Mouse (Mus musculus) ovary, adult 18-20 months (tissue): Measurements from ENCODE around the gene Gucy2c.

Experiments used
- DNase-seq: peaks from one replicate; pipeline ENCODE4 v3.0.0; 2022; ENCODE audit warnings: low spot score, mixed read lengths

Gene Gucy2c

DNA sequence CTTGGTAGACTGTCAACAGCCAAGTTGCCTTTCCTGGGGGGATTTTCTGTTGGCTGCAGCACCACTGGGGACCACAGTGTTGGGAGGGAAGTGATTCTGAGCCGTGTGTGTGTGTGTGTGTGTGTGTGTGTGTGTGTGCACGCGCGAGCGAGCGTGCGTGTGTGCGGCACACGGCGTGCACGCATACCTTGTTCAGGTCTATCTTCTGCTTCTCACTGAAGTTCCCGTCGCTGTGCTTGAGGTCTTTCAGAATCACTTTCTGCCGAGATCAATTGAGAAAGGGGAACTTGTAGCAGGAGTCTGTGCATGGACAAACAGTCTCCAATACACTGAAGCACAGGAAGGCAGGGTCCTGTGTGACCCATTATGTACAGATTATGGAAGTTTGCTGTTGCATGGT lies 53.4 kb downstream of the Gucy2c start:
- no peak for DNase-seq

DNA sequence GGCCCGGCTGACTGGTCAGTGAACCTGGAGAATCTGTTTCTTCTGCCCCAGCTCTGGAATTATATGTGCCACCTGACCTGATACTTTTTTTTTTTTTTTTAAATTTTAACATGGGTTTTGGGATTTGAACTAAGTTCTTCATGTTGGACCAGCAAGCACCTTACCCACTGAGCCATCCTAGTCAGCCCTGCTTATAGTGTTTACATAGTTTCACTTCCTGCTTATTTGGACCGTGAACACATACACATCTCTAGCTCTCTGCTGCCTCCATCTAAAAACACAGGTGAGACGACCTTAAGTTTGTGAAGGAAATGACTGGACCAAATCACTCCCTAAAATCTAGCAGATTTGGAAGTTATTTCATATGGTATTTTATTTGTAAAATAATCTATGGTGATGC lies 58.4 kb downstream of the Gucy2c start:
- no peak for DNase-seq

DNA sequence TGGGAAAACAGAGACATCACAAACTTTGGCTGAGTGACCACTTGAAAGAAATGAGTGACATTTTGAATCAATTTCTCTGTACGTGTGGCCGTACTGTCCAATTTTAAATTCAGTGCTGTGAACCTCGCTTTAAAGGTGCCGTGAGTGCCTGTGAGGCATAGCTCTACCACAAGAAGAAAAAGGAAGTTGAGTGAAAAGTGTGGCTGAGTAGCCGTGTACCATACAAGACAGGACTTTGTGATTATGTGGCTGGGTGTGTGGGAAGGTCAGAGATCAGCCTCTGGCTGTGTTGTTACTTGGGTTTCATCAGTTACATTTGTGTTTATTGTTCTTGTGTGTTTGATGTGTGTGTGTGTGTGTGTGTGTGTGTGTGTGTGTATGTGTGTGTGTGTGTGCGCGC lies 59.0 kb downstream of the Gucy2c start:
- no peak for DNase-seq

DNA sequence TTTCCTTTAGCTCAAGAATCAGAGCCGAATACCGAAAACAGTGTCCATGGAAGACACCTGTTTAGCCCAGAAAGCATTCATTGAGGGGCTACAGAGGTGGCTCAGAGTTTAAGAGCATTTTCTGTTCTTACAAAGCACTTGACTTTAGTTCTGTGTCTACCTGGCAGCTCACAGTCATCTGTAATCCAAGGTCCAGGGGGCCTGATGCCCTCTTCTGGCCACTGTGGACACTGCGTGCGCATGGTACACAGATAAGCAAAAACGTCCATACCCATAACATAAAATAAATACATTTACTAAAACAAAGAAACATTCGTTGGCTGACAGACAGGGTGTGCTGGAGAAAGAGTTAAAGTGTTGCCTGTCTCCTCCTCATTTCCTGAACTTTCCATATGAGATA lies 59.6 kb downstream of the Gucy2c start:
- DNase-seq, result no peak

DNA sequence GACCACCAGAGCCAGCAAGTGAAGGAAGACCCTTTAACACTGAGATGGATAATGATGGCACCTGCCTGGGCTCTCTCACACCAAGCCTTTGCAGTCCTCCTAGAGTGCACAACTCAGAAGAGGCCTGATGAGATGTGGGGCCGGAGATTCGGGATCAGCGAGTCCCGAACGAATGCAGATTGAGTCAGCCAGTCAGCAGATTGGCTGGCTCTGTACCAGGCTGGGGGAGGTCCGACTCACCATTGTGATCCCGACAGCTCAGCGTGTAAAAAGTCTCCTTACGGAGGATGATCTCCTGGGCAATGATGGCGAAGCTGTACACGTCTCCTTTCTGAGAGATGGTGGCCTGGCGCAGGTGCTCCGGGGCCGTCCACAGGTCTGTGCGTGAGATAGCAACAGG lies 61.1 kb downstream of the Gucy2c start:
- DNase-seq, result no peak

DNA sequence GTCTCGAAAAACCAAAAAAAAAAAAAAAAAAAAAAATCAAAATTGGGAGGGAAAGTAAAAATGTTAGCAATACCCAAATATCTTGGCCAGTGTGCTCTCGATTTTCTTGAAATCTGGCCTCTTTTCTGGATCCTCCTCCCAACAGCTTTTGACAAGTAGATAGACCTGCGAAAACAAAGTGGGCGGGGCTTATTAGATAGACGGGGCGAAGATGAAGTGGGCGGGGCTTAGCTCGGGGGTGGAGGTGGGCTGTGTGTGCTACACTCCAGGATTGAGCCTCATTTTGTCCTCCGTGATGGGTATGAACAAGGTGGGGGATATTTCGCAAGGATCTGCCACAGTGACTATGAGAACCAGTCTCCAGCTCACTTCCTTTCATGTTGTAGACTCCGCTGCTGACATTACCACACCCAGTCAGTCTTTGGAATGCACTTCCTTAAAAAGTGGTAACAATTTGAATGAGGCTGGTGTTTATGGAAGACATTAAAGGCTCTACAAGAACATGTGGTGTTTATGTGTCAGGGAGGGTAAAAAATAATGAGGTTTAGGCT lies 65.6 kb downstream of the Gucy2c start:
- DNase-seq, result no peak

DNA sequence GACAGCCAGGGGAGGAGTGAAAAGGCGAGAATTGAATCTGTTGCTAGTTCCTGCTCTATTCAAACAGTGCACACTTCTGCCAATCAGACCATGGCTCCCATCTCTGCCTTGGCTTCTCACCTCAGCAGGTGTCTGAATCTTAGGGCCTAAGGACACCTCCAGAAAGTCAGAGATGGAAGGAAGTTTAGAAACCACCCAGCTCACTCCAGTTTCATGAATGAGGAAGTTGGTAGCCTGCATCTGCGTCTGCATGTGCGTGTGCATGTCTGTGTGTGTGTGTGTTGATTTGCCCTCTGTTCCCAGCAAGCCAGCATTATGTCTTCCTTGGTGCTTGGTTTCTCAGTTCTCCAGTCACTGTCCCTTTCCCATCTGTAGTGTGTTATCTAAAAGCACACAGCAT lies 67.5 kb downstream of the Gucy2c start:
- DNase-seq, result no peak

DNA sequence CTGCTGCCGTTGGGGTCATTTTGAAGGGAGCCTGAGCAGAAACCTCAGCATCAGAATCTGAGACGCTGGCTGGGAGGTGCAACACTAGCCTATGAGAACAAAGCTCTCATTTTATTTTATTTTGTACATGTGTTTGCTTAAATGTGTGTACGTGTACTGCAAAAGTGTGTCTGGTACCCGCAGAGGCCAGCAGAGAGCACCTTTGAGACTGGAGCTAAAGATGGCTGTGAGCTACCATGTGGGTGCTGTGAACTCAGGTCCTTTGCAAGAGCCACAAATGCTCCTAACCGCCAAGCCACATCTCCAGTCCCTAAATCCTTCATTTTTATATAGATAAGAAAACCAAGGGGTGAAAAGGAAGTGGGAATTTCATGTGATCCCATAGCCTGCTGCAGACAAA lies 71.2 kb downstream of the Gucy2c start:
- no peak for DNase-seq

DNA sequence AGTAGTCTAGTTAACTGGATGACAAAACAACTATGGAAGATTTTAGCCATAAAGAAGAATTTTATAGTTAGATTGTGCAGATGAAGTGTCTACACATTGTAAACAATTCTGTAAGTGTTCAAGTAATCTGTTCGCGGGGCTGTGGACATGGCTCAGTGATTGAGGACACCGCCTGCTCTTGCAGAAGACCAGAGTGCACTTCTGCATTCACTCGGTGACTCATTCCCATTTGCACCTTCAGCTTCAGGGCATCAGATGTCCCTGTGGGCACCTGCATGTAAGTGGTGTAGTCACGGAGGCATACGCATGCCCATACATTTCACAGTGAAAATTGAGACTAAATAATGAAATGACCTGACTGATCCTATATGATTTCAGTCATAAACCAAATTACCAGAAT lies 73.0 kb downstream of the Gucy2c start:
- no peak for DNase-seq

DNA sequence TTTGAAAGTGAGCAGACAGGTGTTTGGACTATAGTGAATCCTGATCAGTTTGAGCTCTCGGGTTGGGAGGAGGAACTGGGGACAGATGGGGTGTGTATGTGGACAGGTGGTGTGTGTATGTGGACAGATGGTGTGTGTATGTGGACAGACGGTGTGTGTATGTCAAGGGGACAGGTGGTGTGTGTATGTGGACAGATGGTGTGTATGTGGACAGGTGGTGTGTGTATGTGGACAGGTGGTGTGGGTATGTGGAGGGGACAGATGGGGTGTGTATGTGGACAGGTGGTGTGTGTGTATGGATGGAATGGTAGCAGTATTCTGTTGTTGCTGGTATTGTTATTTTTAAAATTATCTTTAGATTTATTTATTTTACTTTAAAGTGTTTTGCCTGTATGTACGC lies 79.7 kb downstream of the Gucy2c start:
- DNase-seq, result no peak

DNA sequence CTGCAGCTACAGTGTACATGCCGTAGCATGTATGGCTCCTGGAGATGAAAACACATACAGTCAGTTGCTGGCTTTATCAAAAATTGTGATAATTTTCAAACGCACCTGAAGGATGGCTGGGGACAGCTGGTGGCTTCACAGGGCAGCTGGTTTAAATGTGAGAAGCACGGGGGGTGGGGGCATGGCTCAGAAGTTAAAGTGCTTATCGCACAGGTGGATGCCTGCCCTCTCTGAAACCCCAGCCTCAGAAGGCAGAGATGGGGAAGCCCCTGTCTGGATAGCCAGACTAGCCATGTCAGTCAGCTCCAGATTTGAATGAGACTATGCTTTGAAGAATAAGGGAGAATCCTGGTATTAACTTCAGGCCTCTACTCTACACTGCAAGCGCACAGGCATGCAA lies 80.4 kb downstream of the Gucy2c start:
- no peak for DNase-seq

DNA sequence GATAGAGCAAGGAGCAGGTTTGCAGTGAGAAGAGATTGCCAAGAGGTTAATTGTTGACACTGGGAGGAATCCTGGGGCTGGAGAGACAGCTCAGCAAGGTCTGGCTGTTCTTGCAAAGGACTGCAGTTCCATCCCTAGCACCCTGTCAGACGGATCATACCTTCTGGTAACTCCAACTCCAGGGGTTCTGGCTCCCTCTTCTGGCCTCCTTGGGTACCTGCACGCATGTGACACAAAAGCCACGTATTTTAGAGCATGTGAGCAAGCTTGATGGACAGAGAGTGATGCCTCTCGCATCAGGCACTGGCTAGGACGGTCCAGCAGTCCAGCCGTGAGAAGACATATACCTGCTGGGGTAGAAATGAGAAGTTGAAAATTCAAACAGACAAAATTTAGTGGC lies 90.3 kb downstream of the Gucy2c start:
- DNase-seq, result no peak

DNA sequence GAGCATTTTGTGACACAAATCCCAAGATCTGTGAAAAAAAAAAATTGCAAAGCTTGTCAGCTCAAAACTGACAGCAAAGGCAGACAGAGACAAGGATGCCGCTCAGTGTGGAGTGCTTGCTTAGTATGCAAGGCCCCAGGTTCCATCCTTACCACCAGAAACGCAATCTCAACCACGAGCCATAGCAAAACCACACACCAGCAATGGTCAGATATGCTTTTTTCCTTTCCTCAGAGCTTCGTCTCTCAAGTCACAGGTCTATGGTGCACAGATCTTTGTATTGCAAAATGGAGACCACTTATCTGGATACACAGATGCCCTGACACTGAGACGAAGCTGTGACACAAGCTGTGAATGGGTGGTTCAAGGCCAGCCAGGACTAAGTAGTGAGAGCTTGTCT lies 91.0 kb downstream of the Gucy2c start:
- no peak for DNase-seq

DNA sequence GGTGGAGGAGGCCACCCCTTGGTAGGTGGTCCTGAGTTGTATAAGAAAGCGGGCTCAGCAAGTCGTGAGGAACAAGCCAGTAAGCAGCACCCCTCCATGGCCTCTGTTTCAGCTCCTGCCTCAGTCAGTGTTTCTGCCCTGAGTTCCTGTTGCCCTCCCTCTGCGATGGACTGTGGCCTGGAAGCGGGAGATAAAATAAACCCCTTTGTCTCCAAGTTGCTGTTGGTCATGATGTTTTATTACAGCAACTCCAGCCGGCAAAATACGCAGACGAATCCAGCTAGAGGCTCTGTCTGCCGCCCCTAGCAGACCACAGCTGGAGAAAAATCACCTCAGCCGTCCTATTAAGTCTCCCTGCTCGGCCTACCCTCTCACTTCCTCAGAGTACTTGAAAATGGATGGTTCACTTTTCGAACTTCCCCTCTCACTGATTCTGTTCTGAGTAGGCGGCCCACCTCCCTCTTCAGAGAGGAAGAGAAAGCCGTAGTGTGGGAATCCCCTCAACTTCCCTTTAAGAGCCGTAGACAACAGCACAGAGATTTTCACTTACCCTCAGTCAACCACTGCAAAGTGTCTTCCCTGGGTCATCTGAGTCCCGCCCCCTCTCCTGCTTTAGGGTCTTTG lies 91.7 kb downstream of the Gucy2c start:
- DNase-seq, result no peak

DNA sequence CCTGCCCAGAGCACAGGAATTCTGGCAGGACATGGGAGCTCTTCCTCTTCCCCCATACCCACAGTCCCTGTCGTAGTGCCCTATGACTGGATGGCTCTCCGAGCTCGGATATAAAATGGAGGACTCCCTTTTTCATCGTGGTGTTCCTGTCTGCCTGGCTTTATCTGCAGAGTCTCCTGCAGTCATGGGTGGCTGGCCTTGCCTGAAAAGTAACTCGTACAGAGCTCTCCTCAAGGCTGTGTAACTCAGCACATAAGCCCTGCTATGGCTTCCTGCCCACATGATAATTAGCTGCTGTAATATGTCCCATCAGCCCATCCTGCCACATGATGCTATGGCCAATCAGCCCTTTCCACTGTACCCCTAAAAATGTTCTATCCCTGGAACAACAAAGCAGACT lies 96.1 kb downstream of the Gucy2c start:
- DNase-seq, result no peak

DNA sequence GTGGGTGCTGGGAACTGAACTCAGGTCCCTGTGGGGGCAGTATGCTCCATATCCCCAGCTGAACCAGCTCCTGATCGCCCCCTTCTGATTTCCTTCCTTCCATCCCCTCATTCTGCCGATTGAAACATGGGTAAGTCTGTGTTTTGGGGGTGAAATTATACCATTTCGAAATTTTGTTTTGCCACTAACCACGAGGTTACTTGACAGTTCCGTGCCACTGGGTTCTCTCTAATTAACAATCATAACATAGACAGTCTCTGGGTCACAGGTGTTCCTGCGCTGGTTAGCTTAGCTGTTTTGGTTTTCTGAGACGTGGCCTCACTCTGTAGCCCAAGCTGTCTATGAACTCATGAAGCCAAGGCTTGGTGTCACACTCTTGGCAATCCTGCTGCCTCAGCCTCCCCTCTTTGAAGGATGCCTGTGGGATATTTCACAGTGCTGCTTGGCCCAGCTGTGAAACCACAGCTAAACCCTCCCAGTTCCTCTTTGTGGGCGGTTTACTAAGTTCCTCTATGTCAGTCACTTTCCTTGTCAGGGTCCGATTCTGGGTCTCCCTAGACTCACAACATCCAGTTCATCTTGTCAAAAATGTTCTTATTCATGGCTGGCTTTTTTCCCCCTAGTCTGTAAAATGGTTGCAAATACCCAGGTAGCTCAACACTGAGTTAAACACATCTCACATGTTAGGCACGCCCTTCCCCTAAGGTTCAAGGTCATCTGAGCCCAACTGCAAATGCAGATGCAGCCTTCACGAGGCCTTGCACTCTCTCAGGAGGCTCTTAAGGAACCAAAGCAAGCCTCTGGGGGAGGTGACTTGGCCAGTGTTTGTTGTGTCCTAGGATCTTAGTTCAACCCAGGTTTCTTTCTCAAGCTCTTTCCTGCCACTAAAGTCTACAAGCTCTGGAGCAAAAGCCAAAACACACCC lies 97.9 kb downstream of the Gucy2c start:
- DNase-seq, result no peak

DNA sequence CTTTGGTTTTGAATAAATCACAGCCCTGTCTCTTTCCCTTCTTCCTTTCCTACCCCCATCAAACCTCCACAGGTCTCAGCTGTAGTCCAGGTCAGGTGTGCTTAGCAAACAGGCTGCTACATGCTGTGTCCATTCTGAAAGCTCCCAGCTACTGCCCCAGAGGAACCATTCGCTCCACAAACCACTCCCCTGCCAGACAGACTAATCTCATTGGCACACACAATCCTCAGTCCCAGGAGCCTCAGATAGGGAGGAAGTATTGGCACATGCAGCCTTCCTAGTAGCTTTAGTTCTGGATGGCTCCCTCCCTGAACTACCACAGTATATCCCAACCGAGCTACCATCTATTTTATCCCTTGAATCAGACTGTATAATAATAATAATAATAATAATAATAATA lies 102.2 kb downstream of the Gucy2c start:
- DNase-seq, result no peak

DNA sequence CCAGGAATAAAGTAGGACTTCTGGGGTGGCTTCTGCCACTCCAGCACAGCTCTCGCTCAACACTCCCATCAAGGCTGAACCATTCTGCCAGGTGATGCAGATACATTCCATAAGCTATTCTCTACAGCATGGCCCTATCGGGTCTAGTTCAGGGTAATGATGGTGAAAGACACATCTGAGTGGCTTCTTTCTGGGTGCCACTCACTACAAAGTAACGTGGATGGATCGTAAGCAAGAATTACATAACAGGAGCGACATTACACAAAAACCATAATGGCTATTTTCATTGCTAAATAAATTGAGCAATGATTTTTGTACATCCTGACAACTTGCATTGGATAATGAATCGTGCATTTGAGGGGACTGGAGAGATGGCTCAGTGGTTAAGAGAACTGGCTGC lies 106.6 kb downstream of the Gucy2c start:
- DNase-seq, result no peak

DNA sequence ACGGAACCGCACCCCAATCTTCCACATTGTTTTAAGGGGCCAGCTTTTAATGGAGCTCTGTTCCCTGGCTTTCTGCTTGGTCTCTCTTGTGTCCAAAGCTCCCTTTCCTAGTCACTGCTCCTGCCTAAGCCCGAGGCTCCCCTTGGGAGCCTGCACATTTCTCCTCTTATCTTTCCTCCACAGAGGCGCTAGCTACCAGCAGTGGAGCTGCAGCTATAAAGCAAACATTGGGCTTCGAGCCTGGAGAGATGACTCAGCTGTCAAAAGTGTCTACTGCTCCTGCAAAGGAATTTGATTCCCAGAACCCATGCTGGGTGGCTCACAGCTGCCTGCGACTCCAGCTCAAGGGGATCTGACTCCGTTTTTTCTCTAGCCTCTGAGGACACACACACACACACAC lies 109.1 kb downstream of the Gucy2c start:
- peak; percentile 17 for DNase-seq

DNA sequence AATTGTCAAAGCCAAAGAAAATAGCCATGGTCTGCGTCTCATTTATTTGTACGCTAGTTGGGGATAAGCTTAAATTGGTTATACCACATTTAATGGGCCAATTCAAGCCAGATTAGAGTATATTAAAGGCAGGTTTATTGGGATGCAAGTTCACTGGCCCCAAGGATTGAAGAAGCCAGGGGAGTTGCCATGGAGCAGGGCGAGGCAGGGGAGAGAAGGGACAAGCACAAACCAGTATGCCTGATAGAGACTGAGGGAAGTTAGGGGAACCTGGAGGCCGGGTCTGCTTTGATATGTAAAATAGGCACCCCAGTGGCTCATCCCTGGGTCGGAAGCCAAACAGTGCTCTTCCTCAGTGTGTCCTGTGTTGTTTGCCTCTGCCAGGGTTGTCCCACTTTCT lies 112.3 kb downstream of the Gucy2c start:
- no peak for DNase-seq

DNA sequence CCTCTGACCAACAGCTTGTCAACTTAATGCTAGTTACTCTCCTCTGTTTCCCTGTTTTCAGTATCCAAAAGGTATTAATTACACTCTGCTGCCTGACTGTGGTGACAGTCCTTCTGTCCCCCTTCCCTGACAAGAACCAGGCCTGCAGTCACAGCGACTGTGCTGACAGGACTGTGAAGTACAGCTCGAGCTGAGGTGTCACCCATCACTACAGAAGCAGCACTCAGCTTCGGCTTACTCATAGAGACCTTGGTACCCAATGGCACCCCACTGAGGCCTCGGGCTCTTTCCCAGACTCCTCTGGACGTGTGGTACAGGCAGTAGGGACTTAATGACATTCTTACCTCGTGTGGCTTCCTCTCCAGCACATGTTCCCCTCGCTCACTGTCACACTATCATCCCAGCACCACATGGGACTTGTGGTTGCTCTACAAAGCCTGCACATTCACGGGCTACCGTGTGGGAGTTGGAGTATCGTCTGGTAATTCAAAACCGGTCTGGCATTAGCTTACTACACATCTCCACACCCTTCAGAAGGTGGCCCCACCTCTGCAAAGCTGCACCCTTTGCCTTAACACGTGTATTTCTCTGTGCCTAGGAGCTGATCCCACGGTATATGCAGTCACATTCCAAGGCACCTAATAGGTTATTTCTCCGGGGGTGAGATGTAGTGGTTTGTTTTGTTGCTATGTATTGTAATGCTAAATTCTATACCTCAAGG lies 113.1 kb downstream of the Gucy2c start:
- DNase-seq, result no peak

DNA sequence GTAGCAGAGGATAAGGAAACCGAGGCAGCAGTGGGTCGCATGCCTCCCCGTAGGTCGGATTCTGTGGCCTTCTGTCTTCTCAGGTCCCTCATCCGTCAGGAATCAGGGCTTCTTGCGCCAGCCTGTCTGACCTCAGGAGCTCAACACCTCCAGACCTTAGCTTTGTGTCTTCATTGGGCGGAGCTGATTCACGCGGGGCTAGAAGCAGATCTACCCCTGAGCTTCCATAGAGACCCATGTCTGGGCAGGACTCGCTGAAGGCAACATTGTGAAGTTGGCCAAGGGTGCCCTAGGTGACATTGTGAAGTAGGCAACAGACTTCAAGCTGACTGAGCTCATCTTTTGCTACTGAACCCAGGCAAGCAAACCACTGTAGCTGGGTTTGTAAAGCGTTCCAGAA lies 119.5 kb downstream of the Gucy2c start:
- DNase-seq, result no peak

DNA sequence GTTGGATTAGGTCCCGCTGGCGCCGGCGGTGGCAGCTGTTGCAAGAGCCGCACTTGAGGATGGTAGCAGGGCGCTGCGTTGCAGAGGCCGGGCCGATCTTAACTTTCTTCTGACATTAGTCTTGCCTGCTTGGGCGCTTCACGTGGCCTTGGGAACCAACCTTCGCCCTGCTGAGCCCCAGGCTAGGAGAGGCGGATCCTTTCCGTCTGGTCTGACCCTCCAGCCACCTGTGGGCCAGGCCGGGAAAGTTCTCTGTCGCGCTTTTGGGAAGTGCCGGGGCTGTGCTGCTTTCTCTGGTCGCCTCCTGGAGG lies 119.9 kb downstream of the Gucy2c start, which contains the start of gene Plbd1:
Gene Plbd1 (minus strand): TSS at position 223 of the 311 bp plus-strand sequence.
- DNase-seq, result peak; percentile 70
